Mouse (Mus musculus) embryonic facial prominence, embryonic 11.5 days (tissue): ENCODE results near the gene Ccl4. TPM values are rescaled to one million over a fixed set of nuclear protein-coding genes. Genes with fewer than 3 reads are reported as not detected.

Experiments used
- ATAC-seq: fragments of 200-750 bp; cut with Nextera tagmentation; replicated peaks from 2 replicates; pipeline ENCODE4 v1.8.0; 2017; ENCODE audit warnings: low read depth; ENCODE audit not compliant: insufficient number of reproducible peaks, low FRiP score, low TSS enrichment
- DNase-seq: peaks from one replicate; pipeline ENCODE4 v3.0.0-alpha.2; 2015; ENCODE audit warnings: low spot score
- H3K27ac ChIP-seq: fragments of 300-500 bp; sonication (generic); replicated peaks from 2 replicates; pipeline ENCODE4 v1.5.1; 2014; ENCODE audit warnings: mild to moderate bottlenecking, low read depth, low read length, control low read depth
- H3K27me3 ChIP-seq: fragments of 300-500 bp; sonication (generic); 2 replicates; pipeline ENCODE4 v1.6.1; 2014; ENCODE audit warnings: mild to moderate bottlenecking, low read length, moderate library complexity, mixed read lengths; ENCODE audit not compliant: control insufficient read depth, insufficient read depth
- H3K36me3 ChIP-seq: fragments of 300-500 bp; sonication (generic); replicated peaks from 2 replicates; pipeline ENCODE4 v1.6.1; 2014; ENCODE audit warnings: low read depth, mild to moderate bottlenecking, low read length, moderate library complexity, mixed read lengths; ENCODE audit not compliant: control insufficient read depth, insufficient read depth
- H3K4me1 ChIP-seq: fragments of 300-500 bp; sonication (generic); 2 replicates; pipeline ENCODE4 v1.6.1; 2014; ENCODE audit warnings: low read length, mixed read lengths; ENCODE audit not compliant: control insufficient read depth, insufficient read depth
- H3K4me2 ChIP-seq: fragments of 300-500 bp; sonication (generic); 2 replicates; pipeline ENCODE4 v1.6.1; 2014; ENCODE audit warnings: low read depth, mild to moderate bottlenecking, control low read depth, low read length, moderate library complexity
- H3K4me3 ChIP-seq: fragments of 300-500 bp; sonication (generic); 2 replicates; pipeline ENCODE4 v1.5.1; 2014; ENCODE audit warnings: low read depth, low read length, control low read depth
- H3K9ac ChIP-seq: fragments of 300-500 bp; sonication (generic); replicated peaks from 2 replicates; pipeline ENCODE4 v1.6.1; 2014; ENCODE audit warnings: mild to moderate bottlenecking, control low read depth, low read length
- H3K9me3 ChIP-seq: fragments of 300-500 bp; sonication (generic); replicated peaks from 2 replicates; pipeline ENCODE4 v1.6.1; 2016; ENCODE audit warnings: mild to moderate bottlenecking, low read length, inconsistent platforms, mixed read lengths; ENCODE audit not compliant: control insufficient read depth
- WGBS: fragments of 180-500 bp; shearing (Covaris S2); extraction: QIAGEN DNeasy Blood & Tissue Kit; methylation state at CpG from one replicate; pipeline ENCODE4 v1.1.7; 2014; 5-methylcytosine and 5-hydroxymethylcytosine counted together
- polyA plus RNA-seq: library from polyadenylated mRNA; unstranded; fragments of >200 nt; fragmentation: Nextera tagmentation; extraction: Ambion mirVana; gene quantifications from 2 replicates; pipeline ENCODE4 v1.2.1, GENCODE M21; 2014

Gene Ccl4
- polyA plus RNA-seq, 1 experiment from 2014 or later: not detected

GRCm38 (mm10) chr11:83632744-83633143, 29.6 kb upstream of the Ccl4 start:
- Histone ChIP-seq H3K4me2 (no peak overlapping the region), H3K4me1 (no peaks in the 10 kb centered on the region), H3K27me3 (no peaks in the 10 kb centered on the region), H3K36me3 (no peaks in the 10 kb centered on the region), H3K9ac (no peak overlapping the region), H3K9me3 (no peaks in the 10 kb centered on the region), H3K27ac (no peak overlapping the region), H3K4me3 (no peak overlapping the region)
- ATAC-seq (no peak), DNase-seq (no peak)
- 61% methylated on average over 4 of the region's 4 CpGs for WGBS

- no peak overlapping the region for H3K27ac ChIP-seq
- no peaks in the 10 kb centered on the region for H3K36me3 ChIP-seq
- H3K9me3 ChIP-seq: no peaks in the 10 kb centered on the region
- no peak overlapping the region for H3K4me2 ChIP-seq
- no peak for DNase-seq
- H3K27me3 ChIP-seq: no peaks in the 10 kb centered on the region
- no peaks in the 10 kb centered on the region for H3K4me1 ChIP-seq
- WGBS: 53% methylated on average over 4 of the region's 4 CpGs
- ATAC-seq: no peak
- no peak overlapping the region for H3K4me3 ChIP-seq
- H3K9ac ChIP-seq: no peak overlapping the region
Observed at GRCm38 (mm10) chr11:83634425-83634824, 28.0 kb upstream of the Ccl4 start.

- Histone ChIP-seq H3K4me1 (no peaks in the 10 kb centered on the region), H3K9me3 (no peaks in the 10 kb centered on the region), H3K27me3 (no peaks in the 10 kb centered on the region), H3K36me3 (no peaks in the 10 kb centered on the region), H3K27ac (no peak overlapping the region), H3K9ac (no peak overlapping the region), H3K4me3 (no peak overlapping the region), H3K4me2 (no peak overlapping the region)
- WGBS: 91% methylated on average over 2 of the region's 2 CpGs
- DNase-seq (no peak), ATAC-seq (no peak)
Observed at GRCm38 (mm10) chr11:83634898-83635297, 27.5 kb upstream of the Ccl4 start.

GRCm38 (mm10) chr11:83636742-83637235, 25.6 kb upstream of the Ccl4 start:
- ATAC-seq (no peak), DNase-seq (no peak)
- H3K27me3 ChIP-seq: no peaks in the 10 kb centered on the region
- H3K9me3 ChIP-seq: no peaks in the 10 kb centered on the region
- H3K4me2 ChIP-seq: no peak overlapping the region
- H3K9ac ChIP-seq: no peak overlapping the region
- WGBS: 89% methylated on average over 1 of the region's 1 CpGs
- H3K27ac ChIP-seq: no peak overlapping the region
- no peak overlapping the region for H3K4me3 ChIP-seq
- no peaks in the 10 kb centered on the region for H3K4me1 ChIP-seq
- no peaks in the 10 kb centered on the region for H3K36me3 ChIP-seq

GRCm38 (mm10) chr11:83638934-83639333, 23.4 kb upstream of the Ccl4 start:
- DNase-seq (no peak), ATAC-seq (no peak)
- WGBS: 60% methylated on average over 2 of the region's 2 CpGs
- Histone ChIP-seq H3K27ac (no peak overlapping the region), H3K9me3 (no peaks in the 10 kb centered on the region), H3K9ac (no peak overlapping the region), H3K36me3 (no peaks in the 10 kb centered on the region), H3K4me1 (no peaks in the 10 kb centered on the region), H3K4me3 (no peak overlapping the region), H3K27me3 (no peaks in the 10 kb centered on the region), H3K4me2 (no peak overlapping the region)

GRCm38 (mm10) chr11:83639533-83639932, 22.9 kb upstream of the Ccl4 start:
- Histone ChIP-seq H3K36me3 (no peaks in the 10 kb centered on the region), H3K4me1 (no peaks in the 10 kb centered on the region), H3K27ac (no peak overlapping the region), H3K9ac (no peak overlapping the region), H3K4me2 (no peak overlapping the region), H3K27me3 (no peaks in the 10 kb centered on the region), H3K4me3 (no peak overlapping the region), H3K9me3 (no peaks in the 10 kb centered on the region)
- 52% methylated on average over 3 of the region's 3 CpGs for WGBS
- ATAC-seq (no peak), DNase-seq (no peak)

- WGBS: 84% methylated on average over 5 of the region's 5 CpGs
- Histone ChIP-seq H3K27me3 (no peaks in the 10 kb centered on the region), H3K9me3 (no peaks in the 10 kb centered on the region), H3K4me2 (no peak overlapping the region), H3K4me3 (no peak overlapping the region), H3K4me1 (no peaks in the 10 kb centered on the region), H3K27ac (no peak overlapping the region), H3K9ac (no peak overlapping the region), H3K36me3 (no peaks in the 10 kb centered on the region)
- ATAC-seq (no peak), DNase-seq (no peak)
Observed at GRCm38 (mm10) chr11:83640141-83640540, 22.2 kb upstream of the Ccl4 start.

GRCm38 (mm10) chr11:83641216-83641615, 21.2 kb upstream of the Ccl4 start:
- H3K9me3 ChIP-seq: no peaks in the 10 kb centered on the region
- no peak for DNase-seq
- no peak overlapping the region for H3K4me2 ChIP-seq
- no peak overlapping the region for H3K9ac ChIP-seq
- H3K36me3 ChIP-seq: no peaks in the 10 kb centered on the region
- H3K27ac ChIP-seq: no peak overlapping the region
- ATAC-seq: no peak
- 88% methylated on average over 2 of the region's 2 CpGs for WGBS
- no peaks in the 10 kb centered on the region for H3K27me3 ChIP-seq
- H3K4me1 ChIP-seq: no peaks in the 10 kb centered on the region
- no peak overlapping the region for H3K4me3 ChIP-seq
